Mouse (Mus musculus) midbrain, postnatal 0 days (tissue): Measurements from ENCODE around the gene Gm44790. TPM values are rescaled to one million over a fixed set of nuclear protein-coding genes. Genes with fewer than 3 reads are reported as not detected.
"Not testable (repeated sequence)": the region's sequence is repeated elsewhere in the genome, so short reads cannot be mapped to it uniquely, and the experiment has no call there.

Source experiments
- ATAC-seq: fragments of 200-750 bp; cut with Nextera tagmentation; 2 replicates; pipeline ENCODE4 v1.8.0; 2017; ENCODE audit warnings: moderate number of reproducible peaks, mild to moderate bottlenecking, moderate TSS enrichment, moderate library complexity; ENCODE audit not compliant: low FRiP score
- DNase-seq: peaks from one replicate; pipeline ENCODE4 v3.0.0-alpha.2; 2015; ENCODE audit warnings: low spot score
- H3K27ac ChIP-seq: fragments of 300-500 bp; sonication (generic); 2 replicates; pipeline ENCODE4 v1.5.1; 2014; ENCODE audit warnings: low read depth, mild to moderate bottlenecking, low read length, mixed read lengths
- H3K27me3 ChIP-seq: fragments of 300-500 bp; sonication (generic); 2 replicates; pipeline ENCODE4 v1.6.1; 2014; ENCODE audit warnings: low read length, control low read depth, mixed read lengths; ENCODE audit not compliant: insufficient read depth
- H3K36me3 ChIP-seq: fragments of 300-500 bp; sonication (generic); 2 replicates; pipeline ENCODE4 v1.6.1; 2014; ENCODE audit warnings: low read length, control low read depth, mixed read lengths; ENCODE audit not compliant: insufficient read depth
- H3K4me1 ChIP-seq: fragments of 300-500 bp; sonication (generic); 2 replicates; pipeline ENCODE4 v1.6.1; 2014; ENCODE audit warnings: mild to moderate bottlenecking, control low read depth, antibody characterized with exemption, low read length, mixed read lengths; ENCODE audit not compliant: insufficient read depth
- H3K4me2 ChIP-seq: fragments of 300-500 bp; sonication (generic); 2 replicates; pipeline ENCODE4 v1.6.1; 2014; ENCODE audit warnings: low read depth, mild to moderate bottlenecking, low read length, mixed read lengths; ENCODE audit not compliant: poor library complexity, severe bottlenecking
- H3K4me3 ChIP-seq: fragments of 300-500 bp; sonication (generic); 2 replicates; pipeline ENCODE4 v1.5.1; 2014; ENCODE audit warnings: low read depth, mild to moderate bottlenecking, low read length, moderate library complexity
- H3K9ac ChIP-seq: fragments of 300-500 bp; sonication (generic); replicated peaks from 2 replicates; pipeline ENCODE4 v1.6.1; 2014; ENCODE audit warnings: mild to moderate bottlenecking, low read length, moderate library complexity, mixed read lengths; ENCODE audit not compliant: poor library complexity, severe bottlenecking
- H3K9me3 ChIP-seq: fragments of 300-500 bp; sonication (generic); 2 replicates; pipeline ENCODE4 v1.6.1; 2016; ENCODE audit warnings: low read length, control low read depth
- CTCF ChIP-seq: IDR thresholded peaks from 2 replicates; pipeline ENCODE4 v1.5.1; 2016; ENCODE audit warnings: antibody characterized with exemption, mild to moderate bottlenecking
- WGBS: fragments of 180-500 bp; shearing (Covaris S2); extraction: QIAGEN DNeasy Blood & Tissue Kit; methylation state at CpG from one replicate; pipeline ENCODE4 v1.1.7; 2014; 5-methylcytosine and 5-hydroxymethylcytosine counted together
- polyA plus RNA-seq: library from polyadenylated mRNA; unstranded; fragments of >200 nt; fragmentation: Nextera tagmentation; extraction: Ambion mirVana; gene quantifications from 2 replicates; pipeline ENCODE4 v1.2.1, GENCODE M21; 2015
- total RNA-seq: library from RNA; depleted of rRNA; stranded (reverse); fragments of >200 nt; gene quantifications from 2 replicates; pipeline ENCODE4 v1.2.3, GENCODE M21; 2014; rRNA removed

The Gm44790 gene
- total RNA-seq = 1.4 and 6.0 TPM in 2 replicates
- 1.4 and 1.8 TPM in 2 replicates for polyA plus RNA-seq

- Histone ChIP-seq H3K36me3 (peaks cover 59% of the 10 kb centered on the region), H3K9me3 (no peaks in the 10 kb centered on the region), H3K9ac (no peak within 1 kb of the TSS), H3K27me3 (no peaks in the 10 kb centered on the region), H3K4me1 (no peaks in the 10 kb centered on the region), H3K4me2 (no peak within 1 kb of the TSS), H3K4me3 (no peak within 1 kb of the TSS), H3K27ac (no peak within 1 kb of the TSS)
- WGBS = 100% methylated on average over 1 of the region's 1 CpGs
- DNase-seq (no peak), ATAC-seq (no peak)
- no peak for TF ChIP-seq CTCF
Measured at GRCm38 (mm10) chr6:86426358-86426757, at the start of gene Gm44790. Gene Gm44790 (plus strand): TSS chr6:86426658.

- Histone ChIP-seq H3K4me2 (no peak overlapping the region), H3K9ac (no peak overlapping the region), H3K27ac (no peak overlapping the region), H3K4me1 (no peaks in the 10 kb centered on the region), H3K27me3 (no peaks in the 10 kb centered on the region), H3K4me3 (no peak overlapping the region), H3K36me3 (peaks cover 25% of the 10 kb centered on the region), H3K9me3 (no peaks in the 10 kb centered on the region)
- WGBS = 93% methylated on average over 3 of the region's 3 CpGs
- ATAC-seq = no peak
- no peak for DNase-seq
- no peak for TF ChIP-seq CTCF
Measured at GRCm38 (mm10) chr6:86378341-86378740, 48.1 kb upstream of the Gm44790 start.

- ATAC-seq, H3K27ac ChIP-seq: not testable (repeated sequence)
- WGBS = 76% methylated on average over 6 of the region's 8 CpGs
Measured at GRCm38 (mm10) chr6:86380112-86380511, 46.3 kb upstream of the Gm44790 start.

GRCm38 (mm10) chr6:86382551-86382950 lies 43.9 kb upstream of the Gm44790 start:
- no peak for ATAC-seq

More at GRCm38 (mm10) chr6:86380112-86380511, 46.3 kb upstream of the Gm44790 start:
- not testable (repeated sequence) for DNase-seq, H3K9ac ChIP-seq, H3K27me3 ChIP-seq, H3K4me3 ChIP-seq, H3K4me2 ChIP-seq, H3K9me3 ChIP-seq, H3K4me1 ChIP-seq
- peaks cover 28% of the 10 kb centered on the region for H3K36me3 ChIP-seq

GRCm38 (mm10) chr6:86383370-86383769 lies 43.1 kb upstream of the Gm44790 start:
- no peak for ATAC-seq
- no peak overlapping the region for H3K9ac ChIP-seq
- 50% methylated on average over 16 of the region's 16 CpGs for WGBS

More at GRCm38 (mm10) chr6:86382551-86382950, 43.9 kb upstream of the Gm44790 start:
- Histone ChIP-seq H3K4me2 (no peak overlapping the region), H3K9ac (no peak overlapping the region), H3K36me3 (peaks cover 29% of the 10 kb centered on the region), H3K4me1 (no peaks in the 10 kb centered on the region), H3K27me3 (no peaks in the 10 kb centered on the region), H3K9me3 (no peaks in the 10 kb centered on the region), H3K4me3 (no peak overlapping the region), H3K27ac (no peak overlapping the region)
- no peak for TF ChIP-seq CTCF
- DNase-seq = no peak

GRCm38 (mm10) chr6:86384692-86385091 lies 41.8 kb upstream of the Gm44790 start:
- no peaks in the 10 kb centered on the region for H3K9me3 ChIP-seq
- no peak overlapping the region for H3K4me3 ChIP-seq
- no peak overlapping the region for H3K4me2 ChIP-seq
- H3K4me1 ChIP-seq = no peaks in the 10 kb centered on the region
- peaks cover 29% of the 10 kb centered on the region for H3K36me3 ChIP-seq
- 76% methylated on average over 4 of the region's 4 CpGs for WGBS
- no peak for TF ChIP-seq CTCF
- DNase-seq = no peak
- no peak overlapping the region for H3K27ac ChIP-seq
- H3K9ac ChIP-seq = no peak overlapping the region
- ATAC-seq = no peak
- no peaks in the 10 kb centered on the region for H3K27me3 ChIP-seq

More at GRCm38 (mm10) chr6:86383370-86383769, 43.1 kb upstream of the Gm44790 start:
- Histone ChIP-seq H3K9me3 (no peaks in the 10 kb centered on the region), H3K4me2 (no peak overlapping the region), H3K27me3 (no peaks in the 10 kb centered on the region), H3K4me1 (no peaks in the 10 kb centered on the region), H3K36me3 (peaks cover 27% of the 10 kb centered on the region; the same call in 1 of the 2 replicates), H3K27ac (no peak overlapping the region), H3K4me3 (no peak overlapping the region)
- no peak for TF ChIP-seq CTCF
- DNase-seq = no peak
